Mouse (Mus musculus) hindbrain, embryonic 11.5 days (tissue): ENCODE measurements around the gene Aven. TPM values are rescaled to one million over a fixed set of nuclear protein-coding genes. Genes with fewer than 3 reads are reported as not detected.
A peak's percentile ranks its signal among the peaks of the same experiment; 100 is the strongest.

Experiments used
- ATAC-seq: fragments of 200-750 bp; cut with Nextera tagmentation; 2 replicates; pipeline ENCODE4 v1.8.0; 2017; ENCODE audit warnings: mild to moderate bottlenecking, moderate TSS enrichment, moderate library complexity; ENCODE audit not compliant: low FRiP score
- DNase-seq: peaks from one replicate; pipeline ENCODE4 v3.0.0-alpha.2; 2015; ENCODE audit warnings: low spot score
- H3K27ac ChIP-seq: fragments of 300-500 bp; sonication (generic); 2 replicates; pipeline ENCODE4 v1.5.1; 2014; ENCODE audit warnings: mild to moderate bottlenecking, low read depth, low read length
- H3K27me3 ChIP-seq: fragments of 300-500 bp; sonication (generic); 2 replicates; pipeline ENCODE4 v1.6.1; 2014; ENCODE audit warnings: mild to moderate bottlenecking, low read length, moderate library complexity, mixed read lengths; ENCODE audit not compliant: control insufficient read depth, insufficient read depth
- H3K36me3 ChIP-seq: fragments of 300-500 bp; sonication (generic); 2 replicates; pipeline ENCODE4 v1.6.1; 2014; ENCODE audit warnings: mild to moderate bottlenecking, low read length, moderate library complexity, mixed read lengths; ENCODE audit not compliant: control insufficient read depth, insufficient read depth
- H3K4me1 ChIP-seq: fragments of 300-500 bp; sonication (generic); replicated peaks from 2 replicates; pipeline ENCODE4 v1.6.1; 2014; ENCODE audit warnings: low read length, mixed read lengths; ENCODE audit not compliant: control insufficient read depth, insufficient read depth
- H3K4me2 ChIP-seq: fragments of 300-500 bp; sonication (generic); replicated peaks from 2 replicates; pipeline ENCODE4 v1.6.1; 2014; ENCODE audit warnings: mild to moderate bottlenecking, low read depth, low read length
- H3K4me3 ChIP-seq: fragments of 300-500 bp; sonication (generic); 2 replicates; pipeline ENCODE4 v1.5.1; 2014; ENCODE audit warnings: low read depth, low read length
- H3K9ac ChIP-seq: fragments of 300-500 bp; sonication (generic); 2 replicates; pipeline ENCODE4 v1.6.1; 2014; ENCODE audit warnings: low read depth, low read length
- H3K9me3 ChIP-seq: fragments of 300-500 bp; sonication (generic); 2 replicates; pipeline ENCODE4 v1.6.1; 2016; ENCODE audit warnings: low read length; ENCODE audit not compliant: control insufficient read depth
- WGBS: fragments of 180-500 bp; shearing (Covaris S2); extraction: QIAGEN DNeasy Blood & Tissue Kit; methylation state at CpG from one replicate; pipeline ENCODE4 v1.1.7; 2014; 5-methylcytosine and 5-hydroxymethylcytosine counted together
- polyA plus RNA-seq: library from polyadenylated mRNA; unstranded; fragments of >200 nt; fragmentation: Nextera tagmentation; extraction: Ambion mirVana; gene quantifications from 2 replicates; pipeline ENCODE4 v1.2.1, GENCODE M21; 2014

Gene Aven
- polyA plus RNA-seq, 1 experiment from 2014 or later = 5.9 TPM

- DNase-seq = peak; percentile 75
- H3K27ac ChIP-seq = no peak overlapping the region
- no peaks in the 10 kb centered on the region for H3K27me3 ChIP-seq
- H3K4me1 ChIP-seq = no peaks in the 10 kb centered on the region
- H3K4me2 ChIP-seq = no peak overlapping the region
- WGBS = 3% methylated on average over 6 of the region's 6 CpGs
- no peaks in the 10 kb centered on the region for H3K9me3 ChIP-seq
- H3K4me3 ChIP-seq = no peak overlapping the region
- no peak overlapping the region for H3K9ac ChIP-seq
- peak; percentile 95 for ATAC-seq
- H3K36me3 ChIP-seq = no peaks in the 10 kb centered on the region
These were observed 8.4 kb downstream of the Aven start for GRCm38 (mm10) chr2:112501209-112501608.

- H3K9ac ChIP-seq = no peak overlapping the region
- no peaks in the 10 kb centered on the region for H3K9me3 ChIP-seq
- ATAC-seq (no peak), DNase-seq (no peak)
- H3K36me3 ChIP-seq = no peaks in the 10 kb centered on the region
- no peaks in the 10 kb centered on the region for H3K4me1 ChIP-seq
- H3K27me3 ChIP-seq = no peaks in the 10 kb centered on the region
- no peak overlapping the region for H3K4me2 ChIP-seq
- no peak overlapping the region for H3K4me3 ChIP-seq
- H3K27ac ChIP-seq = no peak overlapping the region
- WGBS = 93% methylated on average over 6 of the region's 6 CpGs
These were observed 11.2 kb downstream of the Aven start for GRCm38 (mm10) chr2:112503978-112504377.

- H3K4me1 ChIP-seq = no peaks in the 10 kb centered on the region
- no peak for DNase-seq
- 86% methylated on average over 5 of the region's 5 CpGs for WGBS
- no peak overlapping the region for H3K4me3 ChIP-seq
- H3K27ac ChIP-seq = no peak overlapping the region
- H3K9ac ChIP-seq = no peak overlapping the region
- no peaks in the 10 kb centered on the region for H3K9me3 ChIP-seq
- no peaks in the 10 kb centered on the region for H3K36me3 ChIP-seq
- H3K4me2 ChIP-seq = no peak overlapping the region
- no peak for ATAC-seq
- no peaks in the 10 kb centered on the region for H3K27me3 ChIP-seq
These were observed 14.2 kb downstream of the Aven start for GRCm38 (mm10) chr2:112506841-112507435.

GRCm38 (mm10) chr2:112507444-112507843 is 14.7 kb downstream of the Aven start:
- Histone ChIP-seq H3K27me3 (no peaks in the 10 kb centered on the region), H3K4me1 (no peaks in the 10 kb centered on the region), H3K27ac (no peak overlapping the region), H3K4me3 (no peak overlapping the region), H3K9me3 (no peaks in the 10 kb centered on the region), H3K9ac (no peak overlapping the region), H3K36me3 (no peaks in the 10 kb centered on the region), H3K4me2 (no peak overlapping the region)
- DNase-seq (no peak), ATAC-seq (no peak)
- 95% methylated on average over 1 of the region's 1 CpGs for WGBS

DNA sequence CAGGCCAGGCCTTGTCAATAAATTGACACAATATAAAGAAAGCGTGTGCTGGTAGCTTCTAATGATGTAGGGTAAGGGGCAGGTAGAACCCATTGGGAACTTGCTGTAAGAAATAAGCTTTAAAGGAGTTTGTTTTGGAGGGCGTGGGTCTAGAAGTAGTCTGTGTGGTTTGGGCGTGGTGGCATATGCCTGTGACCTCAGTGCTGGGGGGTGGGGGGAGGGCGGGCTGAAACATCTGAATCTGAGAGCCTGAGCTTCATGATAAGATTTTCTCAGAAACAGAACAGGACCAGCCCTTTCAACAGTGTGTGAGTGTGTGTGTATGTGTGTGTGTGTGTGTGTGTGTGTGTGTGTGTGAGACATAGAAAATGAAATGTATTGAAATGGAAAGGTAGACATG is 17.4 kb downstream of the Aven start:
- 80% methylated on average over 4 of the region's 4 CpGs for WGBS
- no peaks in the 10 kb centered on the region for H3K27me3 ChIP-seq
- H3K9ac ChIP-seq = no peak overlapping the region
- H3K9me3 ChIP-seq = no peaks in the 10 kb centered on the region
- no peaks in the 10 kb centered on the region for H3K4me1 ChIP-seq
- H3K36me3 ChIP-seq = no peaks in the 10 kb centered on the region
- no peak overlapping the region for H3K4me2 ChIP-seq
- H3K27ac ChIP-seq = no peak overlapping the region
- DNase-seq (no peak), ATAC-seq (no peak)
- no peak overlapping the region for H3K4me3 ChIP-seq

DNA sequence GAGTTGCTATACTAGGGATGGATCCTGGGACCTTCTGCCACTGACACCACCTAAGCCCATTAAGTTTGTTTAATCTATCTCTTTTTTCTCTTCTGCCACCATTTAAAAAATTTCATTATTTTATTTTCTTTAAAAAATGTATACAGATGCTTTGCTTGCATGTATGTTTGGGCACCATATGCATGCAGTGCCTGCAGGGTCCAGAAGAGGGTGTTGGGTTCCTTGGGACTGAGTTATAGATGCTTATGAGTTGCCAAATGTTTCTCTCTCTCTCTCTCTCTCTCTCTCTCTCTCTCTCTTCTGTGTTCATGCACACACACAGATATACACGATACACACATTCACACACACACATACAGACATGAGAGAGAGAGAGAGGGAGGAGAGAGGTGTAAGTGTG is 20.3 kb downstream of the Aven start:
- H3K9me3 ChIP-seq = no peaks in the 10 kb centered on the region
- no peak overlapping the region for H3K4me3 ChIP-seq
- 90% methylated on average over 1 of the region's 1 CpGs for WGBS
- H3K9ac ChIP-seq = no peak overlapping the region
- no peak overlapping the region for H3K4me2 ChIP-seq
- H3K4me1 ChIP-seq = no peaks in the 10 kb centered on the region
- H3K36me3 ChIP-seq = no peaks in the 10 kb centered on the region
- DNase-seq = no peak
- ATAC-seq = no peak
- H3K27ac ChIP-seq = no peak overlapping the region
- no peaks in the 10 kb centered on the region for H3K27me3 ChIP-seq

DNA sequence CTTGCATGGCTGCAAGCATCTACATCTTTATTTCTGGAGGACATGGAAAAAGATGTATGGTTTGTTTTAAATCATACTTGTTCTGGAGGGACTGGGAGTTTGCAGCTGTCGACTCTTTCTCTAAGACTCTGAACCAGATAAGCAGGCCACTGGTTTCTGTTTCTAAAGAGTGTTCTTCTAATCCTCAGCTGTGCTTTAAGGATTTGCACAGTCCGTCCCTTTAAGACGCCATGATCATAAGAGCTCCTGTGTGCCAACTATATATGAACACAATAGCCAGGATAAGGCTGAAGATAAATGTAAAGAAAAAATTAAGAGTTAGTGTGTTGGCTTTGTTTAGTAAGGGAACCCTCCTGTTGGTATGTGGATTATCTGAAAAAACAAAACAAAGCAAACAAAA is 24.0 kb downstream of the Aven start:
- no peak for ATAC-seq
- no peaks in the 10 kb centered on the region for H3K4me1 ChIP-seq
- H3K36me3 ChIP-seq = no peaks in the 10 kb centered on the region
- H3K27ac ChIP-seq = no peak overlapping the region
- no peak overlapping the region for H3K4me3 ChIP-seq
- H3K9me3 ChIP-seq = no peaks in the 10 kb centered on the region
- DNase-seq = no peak
- H3K27me3 ChIP-seq = no peaks in the 10 kb centered on the region
- no peak overlapping the region for H3K4me2 ChIP-seq
- no peak overlapping the region for H3K9ac ChIP-seq
- WGBS = 96% methylated on average over 3 of the region's 3 CpGs

- Histone ChIP-seq H3K9me3 (no peaks in the 10 kb centered on the region), H3K9ac (no peak overlapping the region), H3K4me2 (no peak overlapping the region), H3K27ac (no peak overlapping the region), H3K27me3 (no peaks in the 10 kb centered on the region), H3K4me3 (no peak overlapping the region), H3K36me3 (no peaks in the 10 kb centered on the region), H3K4me1 (no peaks in the 10 kb centered on the region)
- no peak for DNase-seq
- no peak for ATAC-seq
- WGBS = 93% methylated on average over 3 of the region's 3 CpGs
These were observed 24.5 kb downstream of the Aven start for GRCm38 (mm10) chr2:112517218-112517617.

GRCm38 (mm10) chr2:112518541-112518940 is 25.8 kb downstream of the Aven start:
- H3K27ac ChIP-seq = no peak overlapping the region
- H3K4me3 ChIP-seq = no peak overlapping the region
- H3K9ac ChIP-seq = no peak overlapping the region
- ATAC-seq (no peak), DNase-seq (no peak)
- no peaks in the 10 kb centered on the region for H3K9me3 ChIP-seq
- H3K4me1 ChIP-seq = no peaks in the 10 kb centered on the region
- H3K36me3 ChIP-seq = no peaks in the 10 kb centered on the region
- no peak overlapping the region for H3K4me2 ChIP-seq
- no peaks in the 10 kb centered on the region for H3K27me3 ChIP-seq
